Mouse (Mus musculus) CH12.LX (cell line): ENCODE measurements around the gene Eef2k. TPM values are rescaled to one million over a fixed set of nuclear protein-coding genes. Genes with fewer than 3 reads are reported as not detected.

Experiments used
- DNase-seq: peaks from one replicate; pipeline ENCODE4 v3.0.0-alpha.2; 2013; ENCODE audit errors: extremely low read depth
- H3K27ac ChIP-seq: 2 replicates; pipeline ENCODE4 v1.5.1; 2012; ENCODE audit warnings: low read depth, mild to moderate bottlenecking, control low read depth, moderate library complexity; ENCODE audit not compliant: insufficient read depth
- H3K27me3 ChIP-seq: replicated peaks from 2 replicates; pipeline ENCODE3; 2012; ENCODE audit warnings: inconsistent platforms
- H3K36me3 ChIP-seq, 2 experiments: replicated peaks in 1 of 2; 2 replicates each; pipeline versions ENCODE3 to v1.6.1; 2012; ENCODE audit warnings: inconsistent platforms in 1 of 2, low read length in 1 of 2, mild to moderate bottlenecking in 1 of 2, mixed read lengths in 1 of 2, moderate library complexity in 1 of 2; ENCODE audit not compliant: control insufficient read depth in 1 of 2, insufficient read depth in 1 of 2
- H3K4me1 ChIP-seq, 2 experiments: 2 replicates each; pipeline ENCODE4 v1.6.1; 2012; ENCODE audit warnings: inconsistent platforms in 1 of 2, moderate library complexity in 1 of 2; ENCODE audit not compliant: insufficient read depth in 2 of 2, control insufficient read depth in 1 of 2
- H3K4me2 ChIP-seq: 2 replicates; pipeline ENCODE4 v1.6.1; 2012; ENCODE audit warnings: low read depth, mild to moderate bottlenecking, control low read depth; ENCODE audit not compliant: poor library complexity, insufficient read depth, severe bottlenecking
- H3K4me3 ChIP-seq, 3 experiments: fragments of 150-350 bp in 1 of 3; sonication (generic) in 1 of 3; replicated peaks in 1 of 3; 2 replicates each; pipeline versions ENCODE3 to v1.5.1; 2011 to 2012; ENCODE audit warnings: low read depth in 2 of 3, low read length in 2 of 3, mild to moderate bottlenecking in 2 of 3, moderate library complexity in 2 of 3, control low read depth in 1 of 3, improper control_type of control experiment in 1 of 3, inconsistent platforms in 1 of 3, mixed read lengths in 1 of 3; ENCODE audit not compliant: poor library complexity in 1 of 3
- H3K79me2 ChIP-seq: replicated peaks from 2 replicates; pipeline ENCODE4 v1.6.1; 2012; ENCODE audit warnings: mild to moderate bottlenecking, moderate library complexity; ENCODE audit not compliant: control insufficient read depth, poor library complexity, insufficient read depth, severe bottlenecking; ENCODE audit errors: extremely low read depth
- H3K9ac ChIP-seq: 2 replicates; pipeline ENCODE4 v1.6.1; 2012; ENCODE audit warnings: low read depth, mild to moderate bottlenecking, control low read depth, moderate library complexity; ENCODE audit not compliant: insufficient read depth
- H3K9me3 ChIP-seq: replicated peaks from 2 replicates; pipeline ENCODE3; 2012; ENCODE audit warnings: low read length, inconsistent platforms, mixed read lengths
- CHD2 ChIP-seq: IDR thresholded peaks from 2 replicates; pipeline ENCODE4 v1.6.1; 2011; ENCODE audit warnings: low read length, improper control_type of control experiment
- ETS1 ChIP-seq: conservative IDR thresholded peaks from 2 replicates; pipeline ENCODE4 v1.6.1; 2012; ENCODE audit warnings: low read depth, mild to moderate bottlenecking, inconsistent platforms, low read length, improper control_type of control experiment, moderate library complexity
- HCFC1 ChIP-seq: IDR thresholded peaks from 2 replicates; pipeline ENCODE4 v1.6.1; 2012; ENCODE audit warnings: low read depth, mild to moderate bottlenecking, inconsistent platforms, low read length, improper control_type of control experiment
- IRF4 ChIP-seq: IDR thresholded peaks from 2 replicates; pipeline ENCODE4 v1.6.1; 2014; ENCODE audit warnings: low read depth, mild to moderate bottlenecking, inconsistent platforms, low read length, improper control_type of control experiment
- JUN ChIP-seq: IDR thresholded peaks from 2 replicates; pipeline ENCODE4 v1.6.1; 2011; ENCODE audit warnings: low read depth, mild to moderate bottlenecking, low read length, improper control_type of control experiment, moderate library complexity; ENCODE audit not compliant: insufficient read depth
- MAZ ChIP-seq: IDR thresholded peaks from 2 replicates; pipeline ENCODE4 v1.6.1; 2012; ENCODE audit warnings: low read depth, mild to moderate bottlenecking, inconsistent platforms, low read length, improper control_type of control experiment, moderate library complexity
- MXI1 ChIP-seq: IDR thresholded peaks from 2 replicates; pipeline ENCODE4 v1.6.1; 2011; ENCODE audit warnings: mild to moderate bottlenecking, low read depth, low read length, improper control_type of control experiment
- MYC ChIP-seq: IDR thresholded peaks from 2 replicates; pipeline ENCODE4 v1.6.1; 2011; ENCODE audit warnings: low read depth, mild to moderate bottlenecking, improper control_type of control experiment, low read length
- NELFE ChIP-seq: IDR thresholded peaks from 2 replicates; pipeline ENCODE4 v1.6.1; 2011; ENCODE audit warnings: low read depth, low read length, improper control_type of control experiment
- NRF1 ChIP-seq: IDR thresholded peaks from 2 replicates; pipeline ENCODE4 v1.6.1; 2014; ENCODE audit warnings: low read depth, mild to moderate bottlenecking, inconsistent platforms, low read length, improper control_type of control experiment, moderate library complexity
- PAX5 ChIP-seq: IDR thresholded peaks from 2 replicates; pipeline ENCODE4 v1.6.1; 2012; ENCODE audit warnings: low read length, inconsistent platforms, mixed read lengths
- SIN3A ChIP-seq: IDR thresholded peaks from 2 replicates; pipeline ENCODE4 v1.6.1; 2012; ENCODE audit warnings: low read length, improper control_type of control experiment, inconsistent platforms
- SMC3 ChIP-seq: IDR thresholded peaks from 2 replicates; pipeline ENCODE4 v1.6.1; 2011; ENCODE audit warnings: low read depth, low read length, improper control_type of control experiment
- TBP ChIP-seq: conservative IDR thresholded peaks from 2 replicates; pipeline ENCODE4 v1.6.1; 2011; ENCODE audit warnings: low read depth, low read length, improper control_type of control experiment
- TCF12 ChIP-seq: IDR thresholded peaks from 2 replicates; pipeline ENCODE4 v1.6.1; 2014; ENCODE audit warnings: low read depth, mild to moderate bottlenecking, inconsistent platforms, low read length, improper control_type of control experiment
- USF1 ChIP-seq: IDR thresholded peaks from 2 replicates; pipeline ENCODE4 v1.6.1; 2014; ENCODE audit warnings: low read depth, mild to moderate bottlenecking, inconsistent platforms, low read length, improper control_type of control experiment
- USF2 ChIP-seq: conservative IDR thresholded peaks from 2 replicates; pipeline ENCODE4 v1.6.1; 2011; ENCODE audit warnings: low read depth, low read length, improper control_type of control experiment
- ZKSCAN1 ChIP-seq: IDR thresholded peaks from 2 replicates; pipeline ENCODE4 v1.6.1; 2012; ENCODE audit warnings: low read depth, inconsistent platforms, low read length, improper control_type of control experiment, borderline replicate concordance
- dilution Hi-C: fragments of 300-500 bp; cut with MboI; formaldehyde crosslinking; loops from 2 replicates; pipeline ENCODE4 v1.14.3; 2020; ENCODE audit warnings: low sequenced_read_pairs; ENCODE audit not compliant: extremely low pct_unique_long_range_greater_than_20kb, extremely low pct_ligation_motif_present
- in situ Hi-C: fragments of 300-500 bp; cut with MboI; formaldehyde crosslinking; loops from 3 replicates; pipeline ENCODE4 v1.14.3; 2019; ENCODE audit warnings: low sequenced_read_pairs, low pct_ligation_motif_present, low pct_unique_long_range_greater_than_20kb, mixed read lengths
- polyA plus RNA-seq: library from polyadenylated mRNA; unstranded; fragments of >175 nt; gene quantifications from 2 replicates; pipeline ENCODE4 v1.2.1, GENCODE M21; 2012; ENCODE audit warnings: low read depth; ENCODE audit not compliant: insufficient read length
- total RNA-seq, 2 experiments: library from RNA; depleted of rRNA; stranded (reverse); fragments of 300-350 nt in 1 of 2; fragments of >200 nt in 1 of 2; gene quantifications; 2 replicates each; pipeline ENCODE4 v1.2.3; 2012 to 2014

The Eef2k gene
- total and polyA plus RNA-seq, 3 experiments = 5.5 to 13.9 (median 13.7) TPM

DNA sequence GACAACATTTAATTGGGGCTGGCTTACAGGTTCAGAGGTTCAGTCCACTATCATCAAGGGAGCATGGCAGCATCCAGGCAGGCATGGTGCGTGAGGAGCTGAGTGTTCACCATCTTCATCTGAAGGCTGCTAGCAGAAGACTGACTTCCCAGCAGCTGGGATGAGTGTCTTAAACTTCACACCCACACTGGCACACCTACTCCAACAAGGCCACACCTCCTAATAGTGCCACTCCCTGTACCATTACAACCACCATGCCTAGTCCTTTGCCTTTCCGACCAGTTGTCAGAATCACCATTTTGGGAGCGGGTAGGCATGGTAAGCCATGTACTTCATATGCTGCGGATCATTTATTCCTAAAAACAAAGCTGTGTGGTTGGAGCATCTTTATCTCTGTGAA lies 38.1 kb downstream of the Eef2k start:
- TF ChIP-seq MXI1 (no peak), SIN3A (no peak), SMC3 (no peak), ZKSCAN1 (no peak), HCFC1 (no peak), TBP (no peak), ETS1 (no peak), MAZ (no peak)
- TF ChIP-seq, all 38 proteins: peak for 0
- Histone ChIP-seq H3K4me1 (peaks cover 3 to 41% of the 10 kb centered on the region in 2 experiments; a peak in 2 of 4 replicates), H3K36me3 (peaks cover 0 to 54% of the 10 kb centered on the region in 2 experiments), H3K4me3 (no peak overlapping the region), H3K27ac (no peak overlapping the region), H3K4me2 (no peak overlapping the region), H3K79me2 (no peaks in the 10 kb centered on the region), H3K9me3 (peaks cover 7% of the 10 kb centered on the region), H3K27me3 (no peaks in the 10 kb centered on the region), H3K9ac (no peak overlapping the region)
- dilution Hi-C loops = no loop called here
- in situ Hi-C loops = no loop called here
- DNase-seq = no peak

DNA sequence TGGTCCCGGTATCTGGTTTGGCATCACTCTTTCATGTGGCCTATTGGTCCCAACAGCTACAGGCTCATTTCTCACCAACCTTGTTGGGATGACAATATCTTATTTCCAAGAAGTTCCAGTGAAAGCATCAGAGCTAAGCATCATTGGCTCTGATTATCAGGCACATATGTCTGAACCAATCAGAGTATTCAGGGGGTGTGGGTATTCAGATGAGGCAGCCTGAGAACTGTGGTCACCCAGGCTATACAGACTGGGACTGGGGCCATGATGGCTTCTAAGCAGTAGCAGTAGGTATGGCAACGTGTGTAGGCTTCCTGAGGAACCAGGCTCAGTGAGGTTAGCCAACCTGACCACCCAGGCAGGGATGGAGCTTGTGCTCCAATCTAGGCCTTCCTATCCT lies 38.8 kb downstream of the Eef2k start:
- no peak overlapping the region for H3K4me2 ChIP-seq
- TF ChIP-seq MYC = no peak
- TF ChIP-seq MXI1 = no peak
- no peak for TF ChIP-seq HCFC1
- no peak for TF ChIP-seq CHD2
- in situ Hi-C loops = no loop called here
- H3K27ac ChIP-seq = no peak overlapping the region
- no peaks in the 10 kb centered on the region for H3K27me3 ChIP-seq
- DNase-seq = no peak
- peaks cover 0 to 34% of the 10 kb centered on the region in 2 experiments; a peak in 2 of 4 replicates for H3K4me1 ChIP-seq
- peaks cover 0 to 60% of the 10 kb centered on the region in 2 experiments for H3K36me3 ChIP-seq
- dilution Hi-C loops = no loop called here
- peaks cover 7% of the 10 kb centered on the region for H3K9me3 ChIP-seq
- no peaks in the 10 kb centered on the region for H3K79me2 ChIP-seq
- H3K9ac ChIP-seq = no peak overlapping the region
- no peak overlapping the region for H3K4me3 ChIP-seq

- Histone ChIP-seq H3K27ac (no peak overlapping the region), H3K4me3 (no peak overlapping the region), H3K9ac (no peak overlapping the region), H3K4me1 (peaks cover 0 to 31% of the 10 kb centered on the region in 2 experiments; a peak in 2 of 4 replicates), H3K9me3 (peaks cover 7% of the 10 kb centered on the region), H3K4me2 (no peak overlapping the region), H3K36me3 (peaks cover 0 to 67% of the 10 kb centered on the region in 2 experiments), H3K27me3 (no peaks in the 10 kb centered on the region), H3K79me2 (no peaks in the 10 kb centered on the region)
- no peak for DNase-seq
- in situ Hi-C loops (no loop called here), dilution Hi-C loops (no loop called here)
- TF ChIP-seq USF2 (no peak), MXI1 (no peak), TBP (no peak), CHD2 (no peak), USF1 (no peak), NRF1 (no peak), NELFE (no peak), JUN (no peak), PAX5 (no peak), TCF12 (no peak), IRF4 (no peak)
Measured at GRCm38 (mm10) chr7:120882674-120883073, 40.0 kb downstream of the Eef2k start.
